Mouse (Mus musculus): ENCODE measurements around the gene Sowahb. TPM values are rescaled to one million over a fixed set of nuclear protein-coding genes. Genes with fewer than 3 reads are reported as not detected.

Sowahb gene
- polyA plus RNA-seq (2015; fragmentation: Nextera tagmentation; extraction: Ambion mirVana), result not detected in 2 replicates

GRCm38 (mm10) chr5:93044584-93045370 lies at the start of gene Sowahb:
Sowahb (minus strand) TSS chr5:93045022.

DNA sequence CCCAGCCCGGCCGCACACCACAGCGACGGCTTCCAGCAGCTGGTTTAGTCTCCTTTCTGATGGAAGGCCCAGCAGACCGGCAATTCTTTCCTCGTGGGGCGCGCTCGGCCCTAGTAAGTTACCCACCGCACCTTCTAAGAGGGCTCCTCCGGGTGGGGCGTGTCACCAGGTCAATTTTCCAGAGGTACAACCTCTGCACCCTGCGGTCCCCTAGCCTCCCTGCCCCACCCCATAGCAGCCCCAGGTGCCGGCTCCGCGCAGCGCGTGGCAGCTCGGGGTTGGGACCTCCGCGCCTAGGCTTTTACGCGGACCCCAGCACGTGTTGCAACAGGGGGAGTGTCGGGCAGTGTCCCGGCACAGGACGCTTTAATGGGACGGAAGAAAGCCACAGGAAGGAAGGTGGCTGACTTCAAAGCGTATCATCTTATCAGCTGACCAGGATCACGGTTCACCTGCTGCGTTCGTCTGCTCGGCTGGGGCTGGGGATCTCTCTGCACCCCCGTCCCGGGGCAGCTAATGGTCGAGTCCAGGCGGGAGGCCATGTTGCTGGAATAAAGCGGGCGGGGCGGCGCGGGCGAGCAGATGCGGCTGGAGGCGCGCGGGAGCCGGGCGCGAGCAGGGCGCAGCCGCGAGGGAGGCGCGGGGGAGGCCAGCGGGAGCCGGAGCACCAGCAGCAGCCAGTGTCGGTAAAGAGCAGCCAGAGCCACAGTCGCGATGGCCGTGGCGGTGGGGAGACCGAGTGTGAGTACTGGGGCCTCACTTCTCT lies 48.2 kb upstream of the Sowahb start, which contains the start of gene Sept11:
Gene Sept11, plus strand, starts transcription at position 581 of the 766 bp plus-strand sequence.

Other genes starting within 250 kb of the Sowahb start
- 34.0 and 39.8 TPM in 2 replicates for gene Sept11, start 48.4 kb upstream of the Sowahb start, polyA plus RNA-seq (2015; fragmentation: Nextera tagmentation; extraction: Ambion mirVana)
- 67.5 and 68.9 TPM in 2 replicates for gene Ccni, start 161.5 kb upstream of the Sowahb start, polyA plus RNA-seq (2015; fragmentation: Nextera tagmentation; extraction: Ambion mirVana)
- 2.7 and 3.0 TPM in 2 replicates for gene 2010109A12Rik, start 161.5 kb upstream of the Sowahb start, polyA plus RNA-seq (2015; fragmentation: Nextera tagmentation; extraction: Ambion mirVana)
- gene Ccng2, start 222.2 kb upstream of the Sowahb start, polyA plus RNA-seq (2015; fragmentation: Nextera tagmentation; extraction: Ambion mirVana), result 22.6 and 27.7 TPM in 2 replicates